Mouse (Mus musculus) cortical plate, adult 2 months (tissue): ENCODE results near the gene Ccdc146. TPM values are rescaled to one million over a fixed set of nuclear protein-coding genes. Genes with fewer than 3 reads are reported as not detected.
A peak's percentile ranks its signal among the peaks of the same experiment; 100 is the strongest.

Experiments used
- H3K27ac ChIP-seq: fragments of 200-500 bp; 2 replicates; pipeline ENCODE4 v1.5.1; 2012; ENCODE audit warnings: low read length, control low read depth, inconsistent platforms; ENCODE audit not compliant: insufficient read depth
- H3K4me1 ChIP-seq: fragments of 200-500 bp; 2 replicates; pipeline ENCODE4 v1.6.1; 2011; ENCODE audit warnings: low read length; ENCODE audit not compliant: control insufficient read depth, insufficient read depth
- H3K4me3 ChIP-seq: fragments of 200-500 bp; 2 replicates; pipeline ENCODE4 v1.5.1; 2011; ENCODE audit warnings: mild to moderate bottlenecking, low read length, control low read depth; ENCODE audit not compliant: insufficient read depth
- CTCF ChIP-seq: fragments of 200-500 bp; IDR thresholded peaks from 2 replicates; pipeline ENCODE4 v1.5.1; 2011; ENCODE audit warnings: mild to moderate bottlenecking, control low read depth, low read length; ENCODE audit not compliant: insufficient read depth; ENCODE audit errors: extremely low read depth
- POLR2A ChIP-seq: fragments of 200-500 bp; IDR thresholded peaks from 2 replicates; pipeline ENCODE4 v1.6.1; 2011; ENCODE audit warnings: mild to moderate bottlenecking, low read length, control low read depth; ENCODE audit not compliant: insufficient read depth; ENCODE audit errors: extremely low read depth
- polyA plus RNA-seq: library from polyadenylated mRNA; depleted of rRNA; stranded (reverse); fragments of >200 nt; gene quantifications from 2 replicates; pipeline ENCODE4 v1.2.3, GENCODE M21; 2012; rRNA removed

The Ccdc146 gene
- polyA plus RNA-seq, 1 experiment, result 0.46 TPM

GRCm38 (mm10) chr5:21254731-21255525 lies 169.5 kb downstream of the Ccdc146 start:
- Histone ChIP-seq H3K4me3 (no peak overlapping the region), H3K4me1 (no peaks in the 10 kb centered on the region)
- no peak for TF ChIP-seq POLR2A
- TF ChIP-seq CTCF, result no peak

GRCm38 (mm10) chr5:21248834-21249233 lies 175.6 kb downstream of the Ccdc146 start:
- Histone ChIP-seq H3K27ac (no peak overlapping the region), H3K4me1 (peaks cover 3% of the 10 kb centered on the region), H3K4me3 (no peak overlapping the region)
- TF ChIP-seq CTCF (no peak), POLR2A (no peak)

More at GRCm38 (mm10) chr5:21254731-21255525, 169.5 kb downstream of the Ccdc146 start:
- H3K27ac ChIP-seq, result no peak overlapping the region

- no peak overlapping the region for H3K4me3 ChIP-seq
- TF ChIP-seq CTCF (no peak), POLR2A (no peak)
- H3K27ac ChIP-seq, result peak overlapping the region; percentile 42; the same call in 1 of the 2 replicates
- H3K4me1 ChIP-seq, result peaks cover 3% of the 10 kb centered on the region
Measured at GRCm38 (mm10) chr5:21247916-21248315, 176.6 kb downstream of the Ccdc146 start.

- Histone ChIP-seq H3K4me1 (peaks cover 3% of the 10 kb centered on the region), H3K4me3 (no peak overlapping the region), H3K27ac (no peak overlapping the region)
- TF ChIP-seq CTCF, result no peak
- no peak for TF ChIP-seq POLR2A
Measured at GRCm38 (mm10) chr5:21246794-21247193, 177.7 kb downstream of the Ccdc146 start.

- TF ChIP-seq CTCF, result no peak
- no peak for TF ChIP-seq POLR2A
- Histone ChIP-seq H3K4me1 (peaks cover 3% of the 10 kb centered on the region), H3K4me3 (no peak overlapping the region)
Measured at GRCm38 (mm10) chr5:21245241-21245640, 179.2 kb downstream of the Ccdc146 start.

GRCm38 (mm10) chr5:21244575-21244974 lies 179.9 kb downstream of the Ccdc146 start:
- Histone ChIP-seq H3K4me3 (no peak overlapping the region), H3K27ac (no peak overlapping the region), H3K4me1 (peaks cover 3% of the 10 kb centered on the region)
- TF ChIP-seq CTCF, result no peak
- TF ChIP-seq POLR2A, result no peak

More at GRCm38 (mm10) chr5:21245241-21245640, 179.2 kb downstream of the Ccdc146 start:
- H3K27ac ChIP-seq, result no peak overlapping the region

Other genes with a start within 250 kb of the Ccdc146 start
- gene Gsap, start 238.4 kb downstream of the Ccdc146 start, polyA plus RNA-seq, result 6.7 and 8.0 TPM in 2 replicates
- gene Fgl2, start 52.0 kb downstream of the Ccdc146 start, polyA plus RNA-seq, result 0.81 and 1.1 TPM in 2 replicates
- 6.6 and 7.4 TPM in 2 replicates for gene Fam185a, start 281 bp upstream of the Ccdc146 start, polyA plus RNA-seq
- gene Lrrc17, start 118.9 kb upstream of the Ccdc146 start, polyA plus RNA-seq, result 0.09 TPM in 1 of 2 replicates, not detected in the other
- gene Fbxl13, start 221.0 kb upstream of the Ccdc146 start, polyA plus RNA-seq, result 0.28 and 0.48 TPM in 2 replicates
- 25.7 and 26.0 TPM in 2 replicates for gene Armc10, start 221.1 kb upstream of the Ccdc146 start, polyA plus RNA-seq